Mouse (Mus musculus) common myeloid progenitor, adult 5-6 weeks (primary cell): ENCODE results near the gene Gja4. TPM values are rescaled to one million over a fixed set of nuclear protein-coding genes. Genes with fewer than 3 reads are reported as not detected.
A peak's percentile ranks its signal among the peaks of the same experiment; 100 is the strongest.

Source experiments
- ATAC-seq: replicated peaks from 2 replicates; pipeline ENCODE4 v1.8.0; 2016; ENCODE audit warnings: low read depth, mild to moderate bottlenecking, moderate TSS enrichment, inconsistent platforms; ENCODE audit not compliant: poor library complexity, severe bottlenecking
- total RNA-seq: library from RNA; stranded (forward); fragments of 200-1000, 187-1606 nt; gene quantifications from 2 replicates; pipeline ENCODE4 v1.2.3, GENCODE M21; 2017

Gene Gja4
- not detected in 2 replicates for total RNA-seq

DNA sequence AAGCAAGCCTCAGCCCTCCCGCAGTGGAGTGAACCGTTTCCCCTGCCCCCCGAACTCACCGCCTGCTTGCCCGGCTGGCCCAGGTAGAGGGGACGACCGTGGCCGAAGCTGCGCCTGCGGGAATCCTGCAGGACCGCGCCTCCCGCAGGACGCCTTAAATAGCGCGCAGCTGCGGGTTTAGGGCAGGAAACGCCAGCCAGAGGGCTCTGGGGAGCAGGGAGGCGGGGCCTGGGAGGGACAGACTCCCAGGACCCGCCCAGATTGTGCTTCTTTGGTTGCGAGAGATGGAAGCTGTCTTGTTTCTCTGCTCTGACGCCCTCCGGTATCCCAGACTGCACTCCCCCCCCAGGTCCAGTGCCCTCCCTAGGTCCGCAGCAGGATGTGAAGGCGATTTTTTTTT lies at the start of gene Gja4:
Gene Gja4, minus strand, starts transcription at position 179 of the 400 bp plus-strand sequence.
- ATAC-seq = peak; percentile 92

GRCm38 (mm10) chr4:127363331-127363730 lies 49.5 kb upstream of the Gja4 start:
- ATAC-seq = 0 out of 2 replicates have a peak, but pooled peaks have one; percentile 24

DNA sequence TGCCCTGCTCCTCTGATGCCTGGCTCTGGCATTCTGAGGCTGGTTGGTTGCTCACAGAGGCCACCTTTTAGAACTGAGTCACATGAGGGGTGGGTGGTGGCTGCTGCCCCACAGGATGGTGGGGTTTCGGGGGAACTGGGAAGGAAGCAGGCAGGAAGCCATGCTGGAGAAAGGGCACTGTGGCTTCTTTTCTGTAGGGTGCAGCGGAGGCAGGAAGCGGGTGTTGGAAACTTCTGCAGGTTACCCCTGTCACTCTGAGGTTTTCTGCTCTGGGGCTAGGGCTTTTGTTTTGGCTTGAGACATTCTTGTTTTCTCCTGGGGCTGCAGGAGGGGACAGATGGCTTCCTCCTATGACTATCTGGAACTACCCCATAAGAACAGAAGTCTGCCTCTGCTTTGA lies 48.7 kb upstream of the Gja4 start:
- ATAC-seq = peak; percentile 86

- no peak for ATAC-seq
Observed at GRCm38 (mm10) chr4:127358018-127358417, 44.2 kb upstream of the Gja4 start, which contains the start of gene Gjb5. TSS of gene Gjb5 (minus strand) at chr4:127358181.

DNA sequence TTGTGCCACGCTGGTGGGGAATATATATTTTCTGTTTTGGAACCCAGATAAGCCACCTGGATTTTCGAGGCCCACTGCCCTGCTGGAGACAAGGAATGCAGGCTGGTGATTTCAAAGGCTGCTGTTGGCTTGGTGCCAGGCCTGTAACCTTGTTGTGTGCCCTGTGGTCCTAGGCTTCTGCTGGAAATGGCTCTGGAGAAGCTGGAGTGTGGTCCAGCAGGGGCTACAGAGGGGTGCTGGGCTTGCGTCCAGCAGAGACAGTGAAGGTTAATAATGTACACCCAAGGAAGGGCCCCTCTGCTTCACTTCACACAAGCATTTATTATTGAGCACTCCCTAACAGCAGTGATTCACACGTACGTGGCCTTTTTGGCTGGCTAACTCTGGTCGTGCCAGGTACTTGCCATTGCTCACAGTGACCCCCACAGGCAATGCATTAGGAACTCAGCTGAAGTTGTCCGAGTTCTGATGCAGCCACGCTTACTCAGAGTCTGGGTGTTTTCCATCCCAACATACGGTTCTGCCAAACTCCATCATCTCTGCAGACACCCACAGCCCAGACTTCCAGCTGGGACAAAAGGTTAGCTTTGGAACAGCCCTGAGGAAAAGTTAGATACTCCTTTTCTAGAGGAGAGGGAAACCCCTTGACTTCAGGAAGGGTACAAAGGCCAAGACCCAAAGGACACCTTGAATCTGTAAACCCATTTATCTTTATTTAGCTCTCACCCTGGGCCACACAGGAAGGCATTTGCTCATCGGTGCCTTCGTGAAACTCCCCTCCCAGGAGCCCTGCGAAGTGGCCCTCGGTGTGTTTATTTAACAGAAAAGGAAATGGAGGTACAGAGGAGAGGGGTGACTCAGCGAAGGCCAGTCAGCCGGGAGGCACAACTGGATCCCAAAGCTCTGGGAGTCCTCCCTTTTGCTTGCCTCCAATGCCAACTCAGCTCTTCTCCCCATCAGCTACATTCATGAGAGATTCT lies 41.0 kb upstream of the Gja4 start:
- ATAC-seq = no peak

DNA sequence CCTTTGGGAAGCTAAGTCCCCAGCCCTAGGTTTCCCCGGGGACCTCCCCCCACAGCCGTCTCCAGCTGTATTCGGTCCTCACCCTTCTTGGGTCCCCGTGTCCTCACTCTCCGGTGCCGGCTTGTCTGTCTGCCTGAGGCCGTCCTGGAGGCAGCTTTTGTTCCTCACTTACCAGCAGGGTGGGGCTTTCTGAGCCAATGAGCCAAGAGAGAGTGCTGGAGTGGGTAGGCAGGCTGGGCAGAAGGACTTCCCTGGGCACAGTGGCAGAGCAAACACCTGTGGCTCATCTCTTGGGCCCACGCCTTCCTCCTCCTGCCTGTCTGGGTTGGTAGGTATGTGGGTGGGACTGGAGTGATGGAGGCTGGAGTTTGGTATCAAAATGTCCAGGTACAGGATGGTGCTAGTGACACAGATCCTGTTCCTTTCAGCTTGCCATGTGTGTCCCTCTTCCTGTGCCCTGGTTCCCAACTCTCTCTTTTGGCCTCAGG lies 40.2 kb upstream of the Gja4 start, which contains the start of gene Gjb4:
Gene Gjb4, minus strand, starts transcription at position 131 of the 488 bp plus-strand sequence.
- ATAC-seq = no peak

DNA sequence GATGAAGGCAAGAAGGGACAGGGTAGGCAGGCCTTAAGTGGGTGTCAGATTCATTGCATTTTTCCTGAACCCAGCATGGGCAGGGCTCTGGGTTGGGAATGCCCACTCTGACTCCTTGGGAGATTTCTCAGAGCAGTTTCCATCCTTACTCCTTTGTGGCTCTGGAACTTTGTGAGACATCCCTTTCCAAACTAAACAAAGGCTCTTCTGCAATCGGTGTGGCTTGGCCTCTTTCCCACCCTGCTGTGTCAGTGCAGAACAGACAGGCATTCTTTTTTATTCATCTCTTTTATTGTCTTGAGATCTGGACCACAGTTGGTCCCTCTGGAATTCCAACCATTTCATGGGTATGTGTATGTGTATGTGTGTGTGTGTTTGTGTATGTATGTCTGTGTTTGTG lies 38.8 kb upstream of the Gja4 start:
- no peak for ATAC-seq

- ATAC-seq = no peak
Observed at GRCm38 (mm10) chr4:127349560-127350300, 35.9 kb upstream of the Gja4 start.

DNA sequence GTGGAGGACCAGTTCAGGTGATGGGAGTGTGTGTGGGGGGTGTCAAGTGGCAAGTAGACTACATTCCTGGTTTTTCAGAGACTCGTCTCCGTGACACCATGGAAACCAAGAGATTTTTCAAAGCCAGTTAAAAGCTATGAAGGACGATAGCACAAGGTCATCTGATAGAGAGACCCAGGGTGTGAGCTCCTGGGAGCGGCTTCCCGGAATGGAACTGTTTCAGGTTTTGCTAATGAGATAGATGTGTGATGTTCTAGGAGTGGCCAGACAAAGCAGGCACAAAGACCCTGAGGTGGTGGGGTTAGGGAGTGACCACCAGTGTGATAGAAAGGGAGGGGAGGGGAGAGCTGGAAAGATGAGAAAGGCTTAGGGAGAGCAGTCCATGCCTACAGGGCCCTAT lies 31.2 kb upstream of the Gja4 start:
- ATAC-seq = no peak

GRCm38 (mm10) chr4:127341372-127341771 lies 27.5 kb upstream of the Gja4 start:
- ATAC-seq = no peak

- no peak for ATAC-seq
Observed at GRCm38 (mm10) chr4:127337668-127338067, 23.8 kb upstream of the Gja4 start.

DNA sequence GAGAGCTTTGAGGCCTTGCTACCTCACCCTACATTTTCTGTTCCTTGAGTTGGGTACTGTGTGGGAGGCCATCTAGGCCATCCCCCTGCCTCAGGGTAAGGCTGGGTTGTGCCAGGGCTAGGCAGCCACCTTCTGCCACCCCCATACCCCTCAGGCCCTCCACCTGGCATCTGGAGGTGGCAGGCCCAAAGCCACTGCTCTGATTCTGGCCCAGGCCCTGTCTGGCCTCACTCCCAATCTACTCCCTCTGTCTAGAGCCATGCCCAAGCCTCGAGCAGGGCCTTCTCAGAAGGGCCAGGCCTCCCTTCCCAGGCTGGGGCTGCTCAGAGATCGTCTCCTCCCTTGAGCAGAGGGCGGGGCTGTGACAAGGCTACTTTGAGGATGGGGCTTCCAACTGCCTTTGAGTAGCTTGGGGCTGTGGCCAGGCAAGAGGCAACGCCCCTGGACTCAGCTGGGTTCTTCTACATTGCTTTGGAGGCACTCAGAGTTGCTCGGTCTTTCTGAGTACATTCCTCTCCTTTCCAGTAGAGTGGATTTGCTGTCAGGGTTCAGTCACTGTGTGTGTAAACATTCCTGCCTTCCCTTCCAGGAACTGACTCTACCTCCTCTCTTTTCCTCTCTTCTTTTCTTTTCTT lies 21.1 kb upstream of the Gja4 start:
- ATAC-seq = no peak

- ATAC-seq = no peak
Observed at GRCm38 (mm10) chr4:127331171-127331570, 17.3 kb upstream of the Gja4 start.

DNA sequence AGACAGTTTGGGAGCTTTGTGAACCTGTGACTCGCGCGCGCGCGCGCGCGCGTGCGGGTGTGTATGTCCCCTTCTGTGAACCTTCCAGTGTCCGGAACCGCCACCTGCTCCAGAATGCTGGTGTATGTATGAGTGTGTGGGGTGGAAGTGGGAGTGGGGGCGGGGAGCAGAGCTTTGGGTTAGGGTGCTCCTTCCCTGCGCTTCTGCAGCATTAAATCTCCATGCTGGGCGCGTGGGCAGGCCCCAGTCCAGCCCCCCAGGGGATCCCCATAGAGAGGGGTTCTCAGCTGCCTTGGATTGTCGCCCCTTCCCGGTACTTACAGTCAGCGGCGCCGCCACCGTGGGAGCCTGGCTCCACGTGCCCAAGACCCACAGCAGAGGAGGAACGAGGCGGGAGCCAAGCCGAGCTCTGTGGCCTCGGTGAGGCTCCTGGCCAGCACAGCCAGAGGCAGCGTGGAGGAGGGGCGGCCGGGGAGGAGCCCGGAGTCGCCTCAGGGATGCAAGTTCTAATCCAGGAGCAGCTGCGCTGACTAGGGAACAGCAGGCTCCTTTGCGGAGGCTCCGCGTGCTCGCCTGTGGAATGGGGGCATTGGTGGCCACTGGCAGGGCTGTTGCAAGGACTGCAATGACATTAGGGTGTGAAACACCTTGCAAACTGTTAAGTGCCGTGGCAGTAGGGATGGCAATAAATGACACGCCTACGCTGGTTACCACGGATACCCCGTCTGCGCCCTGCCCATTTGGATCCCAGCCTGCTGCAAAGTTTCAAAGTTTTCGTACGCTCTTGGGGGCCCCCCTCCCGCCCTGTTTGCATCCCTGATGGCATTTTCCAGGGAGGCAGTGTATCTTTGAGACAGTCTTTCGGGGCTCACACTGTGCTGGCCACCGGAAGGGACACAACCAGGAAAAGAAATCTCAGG lies 16.6 kb upstream of the Gja4 start, which contains the start of gene Gjb3:
Gene Gjb3, minus strand, starts transcription at position 664 of the 920 bp plus-strand sequence.
- ATAC-seq = peak; percentile 30

- ATAC-seq = no peak
Observed at GRCm38 (mm10) chr4:127329751-127330150, 15.9 kb upstream of the Gja4 start.

DNA sequence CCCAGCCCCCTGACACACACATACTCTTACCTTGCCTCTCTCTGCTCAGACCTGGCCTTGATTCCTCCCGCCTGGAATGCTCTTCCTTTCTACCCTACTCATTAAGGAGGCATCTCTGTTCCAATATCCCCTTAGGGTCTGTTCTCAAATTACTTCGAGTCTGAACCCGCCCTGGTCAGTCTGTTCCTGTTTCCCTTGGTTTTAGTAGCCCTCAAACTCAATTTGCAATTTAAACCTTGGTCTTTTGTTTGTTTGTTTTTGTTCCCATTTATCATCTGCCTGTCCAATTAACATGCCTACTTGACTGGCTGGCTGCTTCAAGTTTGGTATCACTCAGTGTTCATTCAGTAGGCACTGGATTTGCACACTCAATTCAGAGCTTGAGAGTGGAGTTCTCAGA lies 15.2 kb upstream of the Gja4 start:
- ATAC-seq = no peak

- ATAC-seq = no peak
Observed at GRCm38 (mm10) chr4:127328378-127328777, 14.5 kb upstream of the Gja4 start.

GRCm38 (mm10) chr4:127327749-127328148 lies 13.9 kb upstream of the Gja4 start:
- peak; percentile 71 for ATAC-seq

GRCm38 (mm10) chr4:127327258-127327657 lies 13.4 kb upstream of the Gja4 start:
- no peak for ATAC-seq
